Mouse (Mus musculus) stomach, embryonic 14.5 days (tissue): ENCODE results near the gene Cd37. TPM values are rescaled to one million over a fixed set of nuclear protein-coding genes. Genes with fewer than 3 reads are reported as not detected.

Experiments used
- ATAC-seq: fragments of 200-750 bp; cut with Nextera tagmentation; 2 replicates; pipeline ENCODE4 v1.8.0; 2017; ENCODE audit warnings: low read depth, moderate TSS enrichment; ENCODE audit not compliant: insufficient number of reproducible peaks, insufficient read depth, low FRiP score
- H3K27ac ChIP-seq: fragments of 300-500 bp; sonication (generic); 2 replicates; pipeline ENCODE4 v1.5.1; 2014; ENCODE audit warnings: mild to moderate bottlenecking, low read length, moderate library complexity, mixed read lengths
- H3K27me3 ChIP-seq: fragments of 300-500 bp; sonication (generic); 2 replicates; pipeline ENCODE4 v1.6.1; 2014; ENCODE audit warnings: low read length, control low read depth, mixed read lengths; ENCODE audit not compliant: control insufficient read depth, insufficient read depth
- H3K36me3 ChIP-seq: fragments of 300-500 bp; sonication (generic); 2 replicates; pipeline ENCODE4 v1.6.1; 2014; ENCODE audit warnings: mild to moderate bottlenecking, control low read depth, low read length, moderate library complexity, mixed read lengths; ENCODE audit not compliant: control insufficient read depth, insufficient read depth
- H3K4me1 ChIP-seq: fragments of 300-500 bp; sonication (generic); 2 replicates; pipeline ENCODE4 v1.6.1; 2014; ENCODE audit warnings: low read length, control low read depth, mixed read lengths; ENCODE audit not compliant: control insufficient read depth, insufficient read depth
- H3K4me2 ChIP-seq: fragments of 300-500 bp; sonication (generic); replicated peaks from 2 replicates; pipeline ENCODE4 v1.6.1; 2014; ENCODE audit warnings: low read depth, low read length, control low read depth
- H3K4me3 ChIP-seq: fragments of 300-500 bp; sonication (generic); 2 replicates; pipeline ENCODE4 v1.5.1; 2014; ENCODE audit warnings: low read depth, low read length, control low read depth
- H3K9ac ChIP-seq: fragments of 300-500 bp; sonication (generic); replicated peaks from 2 replicates; pipeline ENCODE4 v1.6.1; 2014; ENCODE audit warnings: low read depth, mild to moderate bottlenecking, control low read depth, low read length, moderate library complexity, mixed read lengths
- H3K9me3 ChIP-seq: fragments of 300-500 bp; sonication (generic); 2 replicates; pipeline ENCODE4 v1.6.1; 2016; ENCODE audit warnings: low read depth, low read length, control low read depth; ENCODE audit not compliant: control insufficient read depth
- WGBS: fragments of 180-500 bp; shearing (Covaris S2); extraction: QIAGEN DNeasy Blood & Tissue Kit; methylation state at CpG from one replicate; pipeline ENCODE4 v1.1.7; 2014; 5-methylcytosine and 5-hydroxymethylcytosine counted together
- polyA plus RNA-seq: library from polyadenylated mRNA; unstranded; fragments of >200 nt; fragmentation: Nextera tagmentation; extraction: Ambion mirVana; gene quantifications from 2 replicates; pipeline ENCODE4 v1.2.1, GENCODE M21; 2014

The Cd37 gene
- 2.2 and 3.5 TPM in 2 replicates for polyA plus RNA-seq

- Histone ChIP-seq H3K27ac (no peak within 1 kb of the TSS), H3K9ac (no peak within 1 kb of the TSS)
Observed at GRCm38 (mm10) chr7:45238723-45239496, at the start of gene Cd37. Gene Cd37, minus strand, starts transcription at chr7:45239115.

GRCm38 (mm10) chr7:45286486-45286885, 47.6 kb upstream of the Cd37 start:
- Histone ChIP-seq H3K27me3 (no peaks in the 10 kb centered on the region), H3K4me3 (no peak overlapping the region), H3K9ac (no peak overlapping the region), H3K9me3 (no peaks in the 10 kb centered on the region), H3K4me2 (no peak overlapping the region), H3K27ac (no peak overlapping the region), H3K4me1 (no peaks in the 10 kb centered on the region), H3K36me3 (no peaks in the 10 kb centered on the region)
- WGBS: 75% methylated on average over 13 of the region's 13 CpGs
- ATAC-seq: no peak

More at GRCm38 (mm10) chr7:45238723-45239496, at the start of gene Cd37:
- H3K27me3 ChIP-seq: 0 out of 2 replicates have a peak, but pooled peaks cover 5% of the 10 kb centered on the region
- no peak for ATAC-seq
- H3K9me3 ChIP-seq: no peaks in the 10 kb centered on the region
- no peak within 1 kb of the TSS for H3K4me2 ChIP-seq
- 40% methylated on average over 20 of the region's 20 CpGs for WGBS
- H3K36me3 ChIP-seq: no peaks in the 10 kb centered on the region
- peaks cover 14% of the 10 kb centered on the region for H3K4me1 ChIP-seq
- no peak within 1 kb of the TSS for H3K4me3 ChIP-seq

- Histone ChIP-seq H3K4me1 (peaks cover 5% of the 10 kb centered on the region; the same call in 1 of the 2 replicates), H3K4me3 (peak within 1 kb of the TSS; percentile 34), H3K9ac (no peak within 1 kb of the TSS), H3K27me3 (no peaks in the 10 kb centered on the region), H3K9me3 (no peaks in the 10 kb centered on the region), H3K27ac (no peak within 1 kb of the TSS), H3K4me2 (peak within 1 kb of the TSS; percentile 57), H3K36me3 (no peaks in the 10 kb centered on the region)
- 7% methylated on average over 43 of the region's 44 CpGs for WGBS
- no peak; the same call in 1 of the 2 replicates for ATAC-seq
Observed at GRCm38 (mm10) chr7:45277136-45277760, 38.3 kb upstream of the Cd37 start, which contains the start of gene Slc6a21. Gene Slc6a21, plus strand, starts transcription at chr7:45277513.

- H3K4me1 ChIP-seq: peaks cover 5% of the 10 kb centered on the region; the same call in 1 of the 2 replicates
- H3K36me3 ChIP-seq: no peaks in the 10 kb centered on the region
- H3K9ac ChIP-seq: no peak overlapping the region
- H3K27me3 ChIP-seq: no peaks in the 10 kb centered on the region
- no peak overlapping the region for H3K4me3 ChIP-seq
- WGBS: 84% methylated on average over 8 of the region's 8 CpGs
- H3K27ac ChIP-seq: no peak overlapping the region
- no peak overlapping the region for H3K4me2 ChIP-seq
- no peaks in the 10 kb centered on the region for H3K9me3 ChIP-seq
- no peak for ATAC-seq
Observed at GRCm38 (mm10) chr7:45273672-45274071, 34.8 kb upstream of the Cd37 start.

- H3K27ac ChIP-seq: no peak overlapping the region
- ATAC-seq: no peak
- no peak overlapping the region for H3K4me3 ChIP-seq
- no peaks in the 10 kb centered on the region for H3K27me3 ChIP-seq
- H3K4me1 ChIP-seq: peaks cover 5% of the 10 kb centered on the region; the same call in 1 of the 2 replicates
- H3K9me3 ChIP-seq: no peaks in the 10 kb centered on the region
- H3K4me2 ChIP-seq: no peak overlapping the region
- no peak overlapping the region for H3K9ac ChIP-seq
- 47% methylated on average over 10 of the region's 10 CpGs for WGBS
- H3K36me3 ChIP-seq: no peaks in the 10 kb centered on the region
Observed at GRCm38 (mm10) chr7:45272786-45273412, 34.0 kb upstream of the Cd37 start.

GRCm38 (mm10) chr7:45265518-45265917, 26.6 kb upstream of the Cd37 start:
- no peak overlapping the region for H3K27ac ChIP-seq
- H3K36me3 ChIP-seq: no peaks in the 10 kb centered on the region
- no peaks in the 10 kb centered on the region for H3K9me3 ChIP-seq
- WGBS: 72% methylated on average over 1 of the region's 1 CpGs
- H3K4me1 ChIP-seq: peaks cover 3% of the 10 kb centered on the region; the same call in 1 of the 2 replicates
- no peak overlapping the region for H3K4me3 ChIP-seq
- no peak overlapping the region for H3K4me2 ChIP-seq
- no peak for ATAC-seq
- no peak overlapping the region for H3K9ac ChIP-seq
- H3K27me3 ChIP-seq: no peaks in the 10 kb centered on the region

GRCm38 (mm10) chr7:45264348-45264747, 25.4 kb upstream of the Cd37 start:
- Histone ChIP-seq H3K9ac (no peak overlapping the region), H3K4me1 (peaks cover 3% of the 10 kb centered on the region; the same call in 1 of the 2 replicates), H3K36me3 (no peaks in the 10 kb centered on the region), H3K9me3 (no peaks in the 10 kb centered on the region), H3K27ac (no peak overlapping the region), H3K27me3 (no peaks in the 10 kb centered on the region), H3K4me3 (no peak overlapping the region), H3K4me2 (no peak overlapping the region)
- ATAC-seq: no peak
- WGBS: 74% methylated on average over 3 of the region's 3 CpGs

- Histone ChIP-seq H3K4me3 (no peak overlapping the region), H3K9ac (no peak overlapping the region), H3K4me1 (peaks cover 3% of the 10 kb centered on the region; the same call in 1 of the 2 replicates), H3K36me3 (no peaks in the 10 kb centered on the region), H3K27me3 (no peaks in the 10 kb centered on the region), H3K9me3 (no peaks in the 10 kb centered on the region), H3K27ac (no peak overlapping the region), H3K4me2 (no peak overlapping the region)
- WGBS: 61% methylated on average over 7 of the region's 7 CpGs
- ATAC-seq: no peak
Observed at GRCm38 (mm10) chr7:45263006-45263607, 24.2 kb upstream of the Cd37 start.
